Mouse (Mus musculus) embryo, embryonic 11 days (tissue): Measurements from ENCODE around the gene Sox5.

Source experiments
- DNase-seq: peaks from one replicate; pipeline ENCODE4 v3.0.0-alpha.2; 2015

Gene Sox5

GRCm38 (mm10) chr6:143830131-143830530 lies 951.6 kb downstream of the Sox5 start:
- DNase-seq: no peak

DNA sequence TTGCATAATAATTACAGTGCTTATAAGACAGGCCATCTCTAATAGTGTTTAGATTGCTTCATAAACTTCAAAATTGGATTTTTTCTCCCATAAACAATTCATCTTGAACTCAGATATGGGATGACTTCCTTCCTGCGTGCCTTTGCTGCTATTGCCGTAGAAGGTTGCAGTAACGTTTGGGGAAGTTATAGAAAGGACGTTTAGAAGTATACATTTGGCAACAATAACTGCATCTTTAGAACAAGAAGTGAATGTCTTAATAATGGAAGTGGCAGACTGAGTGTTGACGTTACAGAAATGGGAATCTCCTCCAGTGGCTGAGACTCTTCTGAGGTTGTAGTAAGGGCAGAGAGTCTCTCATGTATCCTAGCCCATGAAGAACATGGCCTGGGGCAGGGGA lies 955.0 kb downstream of the Sox5 start:
- DNase-seq: no peak

DNA sequence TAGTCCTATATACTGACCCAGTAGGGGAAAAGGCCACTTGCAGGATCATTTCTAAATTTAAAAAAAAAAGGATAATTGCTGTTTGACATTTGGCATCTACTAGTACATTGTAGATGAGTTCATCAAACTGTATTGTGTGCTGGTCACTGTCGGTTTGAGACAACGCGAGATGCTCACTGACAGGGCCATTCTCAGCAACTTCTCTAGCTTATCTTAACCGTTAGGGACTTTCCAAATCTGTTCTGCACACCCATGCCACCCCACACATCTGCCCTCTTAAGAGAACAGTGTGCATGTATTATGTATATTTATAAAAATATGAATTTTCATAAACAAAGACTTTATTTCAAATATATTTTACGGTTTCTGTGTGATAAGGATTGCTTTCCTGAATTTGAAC lies 955.8 kb downstream of the Sox5 start:
- no peak for DNase-seq

GRCm38 (mm10) chr6:143825086-143825485 lies 956.7 kb downstream of the Sox5 start:
- no peak for DNase-seq

DNA sequence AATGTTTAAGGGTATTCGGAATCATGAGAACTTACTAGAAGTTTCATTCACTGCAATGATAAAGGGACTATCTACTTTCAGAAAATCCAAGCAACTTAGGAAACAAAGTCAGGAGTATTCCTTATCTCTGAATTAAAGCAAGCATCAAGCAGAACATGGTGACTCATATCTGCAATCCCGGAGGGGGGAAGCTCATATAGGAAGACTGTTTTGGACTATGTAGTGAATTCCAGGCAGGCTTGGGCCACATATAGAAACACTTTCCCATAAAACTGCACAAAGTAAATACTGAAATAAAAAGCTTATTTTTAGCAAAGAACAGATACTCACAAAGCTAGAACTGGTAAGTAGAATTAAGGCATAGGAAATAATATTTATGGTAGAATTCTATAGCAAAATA lies 993.3 kb downstream of the Sox5 start:
- DNase-seq: no peak

- DNase-seq: no peak
Observed at GRCm38 (mm10) chr6:143787360-143787759, 994.4 kb downstream of the Sox5 start.

GRCm38 (mm10) chr6:143785685-143786084 lies 996.1 kb downstream of the Sox5 start:
- no peak for DNase-seq
